19 mouse cellular contexts compared by ENCODE assay signal in genomic region chr5:117457583-117457982, GRCm38 (mm10). TPM values are rescaled to one million over a fixed set of nuclear protein-coding genes. Genes with fewer than 3 reads are reported as not detected.
"Had no signal": no experiment of that assay in that cellular context is flagged by ENCODE, and none has a peak within 500 bp of the region (broad histone marks: within the 10 kb centered on the region; RNA-seq: fewer than 3 reads in every experiment).

No protein-coding gene starts in this region.

- ATAC-seq: intestine, embryonic 15.5 days; midbrain, embryonic 13.5 days; midbrain, embryonic 16.5 days had no signal

- DNase-seq: kidney, adult 11 months; kidney, adult 8-10 months; kidney, postnatal 10 days; left cerebral cortex, postnatal 4 days; lung, adult 2 months; lung, postnatal 14 days; lung, postnatal 4 days; thymus, adult 18-20 months; thymus, postnatal 4 days had no signal

- H3K4me3 ChIP-seq: intestine, embryonic 15.5 days; kidney, embryonic 15.5 days; limb, embryonic 12.5 days; limb, embryonic 15.5 days; midbrain, embryonic 13.5 days; myocyte; neural tube, embryonic 13.5 days had no signal

- H3K27me3 ChIP-seq: intestine, embryonic 15.5 days; kidney, embryonic 15.5 days; limb, embryonic 12.5 days; limb, embryonic 15.5 days; midbrain, embryonic 13.5 days; neural tube, embryonic 13.5 days had no signal

- H3K4me2 ChIP-seq: intestine, embryonic 15.5 days; kidney, embryonic 15.5 days; limb, embryonic 12.5 days; limb, embryonic 15.5 days; midbrain, embryonic 13.5 days; neural tube, embryonic 13.5 days had no signal

- H3K9me3 ChIP-seq: intestine, embryonic 15.5 days; limb, embryonic 15.5 days had no signal

- H3K4me1 ChIP-seq: intestine, embryonic 15.5 days; limb, embryonic 12.5 days; limb, embryonic 15.5 days had no signal

- H3K9ac ChIP-seq: intestine, embryonic 15.5 days; kidney, embryonic 15.5 days; limb, embryonic 12.5 days; limb, embryonic 15.5 days; midbrain, embryonic 13.5 days; neural tube, embryonic 13.5 days had no signal

- H3K27ac ChIP-seq: intestine, embryonic 15.5 days; kidney, embryonic 15.5 days; limb, embryonic 12.5 days; limb, embryonic 15.5 days; midbrain, embryonic 13.5 days; neural tube, embryonic 13.5 days had no signal

- H3K36me3 ChIP-seq: intestine, embryonic 15.5 days; kidney, embryonic 15.5 days; limb, embryonic 12.5 days; limb, embryonic 15.5 days; neural tube, embryonic 13.5 days had no signal

RNA-seq across cellular contexts. Expression of gene Ksr2, which starts 43.8 kb away (rescaled TPM):
- total RNA-seq: megakaryocyte-erythroid progenitor cell, adult 5-6 weeks; monocyte, adult 5-6 weeks had no signal
